Mouse (Mus musculus) hindbrain, postnatal 0 days (tissue): ENCODE measurements at regions not wholly inside any gene's neighbourhood (a gene's known extent, or its start where the extent isn't known, plus 50 kb on each side); places are given as distances from the start of the nearest gene placed in this dataset.
A peak's percentile ranks its signal among the peaks of the same experiment; 100 is the strongest.

Source experiments
- ATAC-seq: fragments of 200-750 bp; cut with Nextera tagmentation; 2 replicates; pipeline ENCODE4 v1.8.0; 2017; ENCODE audit warnings: mild to moderate bottlenecking, moderate TSS enrichment, moderate library complexity
- DNase-seq: peaks from one replicate; pipeline ENCODE4 v3.0.0-alpha.2; 2015; ENCODE audit warnings: low spot score
- H3K27ac ChIP-seq: fragments of 300-500 bp; sonication (generic); 2 replicates; pipeline ENCODE4 v1.5.1; 2014; ENCODE audit warnings: mild to moderate bottlenecking
- H3K27me3 ChIP-seq: fragments of 300-500 bp; sonication (generic); 2 replicates; pipeline ENCODE4 v1.6.1; 2014; ENCODE audit warnings: low read length, mixed read lengths; ENCODE audit not compliant: insufficient read depth
- H3K36me3 ChIP-seq: fragments of 300-500 bp; sonication (generic); 2 replicates; pipeline ENCODE4 v1.6.1; 2014; ENCODE audit warnings: low read length, mixed read lengths; ENCODE audit not compliant: insufficient read depth
- H3K4me1 ChIP-seq: fragments of 300-500 bp; sonication (generic); 2 replicates; pipeline ENCODE4 v1.6.1; 2014; ENCODE audit warnings: antibody characterized with exemption, low read length, mixed read lengths; ENCODE audit not compliant: insufficient read depth
- H3K4me2 ChIP-seq: fragments of 300-500 bp; sonication (generic); 2 replicates; pipeline ENCODE4 v1.6.1; 2014; ENCODE audit warnings: low read depth, mild to moderate bottlenecking, low read length, moderate library complexity, mixed read lengths
- H3K4me3 ChIP-seq: fragments of 300-500 bp; sonication (generic); 2 replicates; pipeline ENCODE4 v1.5.1; 2014; ENCODE audit warnings: low read length
- H3K9ac ChIP-seq: fragments of 300-500 bp; sonication (generic); replicated peaks from 2 replicates; pipeline ENCODE4 v1.6.1; 2014; ENCODE audit warnings: mild to moderate bottlenecking, low read length, moderate library complexity, mixed read lengths
- H3K9me3 ChIP-seq: fragments of 300-500 bp; sonication (generic); 2 replicates; pipeline ENCODE4 v1.6.1; 2016; ENCODE audit warnings: low read length, mixed read lengths
- CTCF ChIP-seq: IDR thresholded peaks from 2 replicates; pipeline ENCODE4 v1.5.1; 2016; ENCODE audit warnings: antibody characterized with exemption, control low read depth, low read depth
- WGBS: fragments of 180-500 bp; shearing (Covaris S2); extraction: QIAGEN DNeasy Blood & Tissue Kit; methylation state at CpG from one replicate; pipeline ENCODE4 v1.1.7; 2014; 5-methylcytosine and 5-hydroxymethylcytosine counted together

- Histone ChIP-seq H3K36me3 (no peaks in the 10 kb centered on the region), H3K27me3 (no peaks in the 10 kb centered on the region), H3K9ac (no peak overlapping the region), H3K4me3 (no peak overlapping the region), H3K4me1 (0 out of 2 replicates have a peak, but pooled peaks cover 4% of the 10 kb centered on the region), H3K27ac (no peak overlapping the region), H3K4me2 (no peak overlapping the region), H3K9me3 (no peaks in the 10 kb centered on the region)
- DNase-seq, result no peak
- WGBS, result 92% methylated on average over 4 of the region's 4 CpGs
- ATAC-seq, result no peak
- TF ChIP-seq CTCF, result no peak
Measured at GRCm38 (mm10) chr14:76700190-76700589, 143.5 kb upstream of the Serp2 start.

GRCm38 (mm10) chr14:76698718-76699402 lies 142.2 kb upstream of the Serp2 start:
- Histone ChIP-seq H3K36me3 (no peaks in the 10 kb centered on the region), H3K4me2 (no peak overlapping the region), H3K4me1 (0 out of 2 replicates have a peak, but pooled peaks cover 4% of the 10 kb centered on the region), H3K4me3 (no peak overlapping the region), H3K27me3 (no peaks in the 10 kb centered on the region), H3K9ac (no peak overlapping the region), H3K27ac (peak overlapping the region; percentile 8), H3K9me3 (no peaks in the 10 kb centered on the region)
- TF ChIP-seq CTCF, result no peak
- WGBS, result 45% methylated on average over 4 of the region's 4 CpGs
- DNase-seq, result no peak
- no peak for ATAC-seq

- Histone ChIP-seq H3K27me3 (no peaks in the 10 kb centered on the region), H3K4me3 (no peak overlapping the region), H3K4me2 (no peak overlapping the region), H3K9ac (no peak overlapping the region), H3K9me3 (no peaks in the 10 kb centered on the region), H3K36me3 (no peaks in the 10 kb centered on the region), H3K27ac (peak overlapping the region; percentile 45; the same call in 1 of the 2 replicates), H3K4me1 (0 out of 2 replicates have a peak, but pooled peaks cover 4% of the 10 kb centered on the region)
- TF ChIP-seq CTCF, result no peak
- DNase-seq, result peak; percentile 57
- WGBS, result 43% methylated on average over 4 of the region's 4 CpGs
- ATAC-seq, result peak; percentile 77
Measured at GRCm38 (mm10) chr14:76696729-76697128, 140.0 kb upstream of the Serp2 start.

GRCm38 (mm10) chr14:76695691-76696355 lies 139.1 kb upstream of the Serp2 start:
- TF ChIP-seq CTCF, result no peak
- Histone ChIP-seq H3K36me3 (no peaks in the 10 kb centered on the region), H3K9ac (no peak overlapping the region), H3K4me3 (no peak overlapping the region), H3K27ac (no peak overlapping the region), H3K27me3 (no peaks in the 10 kb centered on the region), H3K4me1 (0 out of 2 replicates have a peak, but pooled peaks cover 4% of the 10 kb centered on the region), H3K4me2 (no peak overlapping the region), H3K9me3 (no peaks in the 10 kb centered on the region)
- WGBS, result 63% methylated on average over 18 of the region's 18 CpGs
- ATAC-seq (no peak), DNase-seq (no peak)

GRCm38 (mm10) chr14:76694894-76695293 lies 138.2 kb upstream of the Serp2 start:
- H3K9me3 ChIP-seq, result no peaks in the 10 kb centered on the region
- no peak overlapping the region for H3K9ac ChIP-seq
- no peak overlapping the region for H3K27ac ChIP-seq
- 0 out of 2 replicates have a peak, but pooled peaks cover 4% of the 10 kb centered on the region for H3K4me1 ChIP-seq
- no peak overlapping the region for H3K4me3 ChIP-seq
- no peak for DNase-seq
- no peak for TF ChIP-seq CTCF
- 79% methylated on average over 8 of the region's 8 CpGs for WGBS
- no peaks in the 10 kb centered on the region for H3K36me3 ChIP-seq
- no peak overlapping the region for H3K4me2 ChIP-seq
- no peaks in the 10 kb centered on the region for H3K27me3 ChIP-seq
- ATAC-seq, result no peak

GRCm38 (mm10) chr14:76693351-76694317 lies 136.9 kb upstream of the Serp2 start:
- no peaks in the 10 kb centered on the region for H3K4me1 ChIP-seq
- no peak overlapping the region for H3K4me3 ChIP-seq
- no peak overlapping the region for H3K27ac ChIP-seq
- WGBS, result 45% methylated on average over 15 of the region's 15 CpGs
- H3K27me3 ChIP-seq, result no peaks in the 10 kb centered on the region
- no peak overlapping the region for H3K9ac ChIP-seq
- no peak overlapping the region for H3K4me2 ChIP-seq
- H3K9me3 ChIP-seq, result no peaks in the 10 kb centered on the region
- TF ChIP-seq CTCF, result no peak
- ATAC-seq, result no peak
- H3K36me3 ChIP-seq, result no peaks in the 10 kb centered on the region
- no peak for DNase-seq
